Mouse (Mus musculus) retina, adult 2 months (tissue): ENCODE measurements at regions not wholly inside any gene's neighbourhood (a gene's known extent, or its start where the extent isn't known, plus 50 kb on each side); places are given as distances from the start of the nearest gene placed in this dataset.
"Not testable (repeated sequence)": the region's sequence is repeated elsewhere in the genome, so short reads cannot be mapped to it uniquely, and the experiment has no call there.

Experiments
- DNase-seq: peaks from one replicate; pipeline ENCODE4 v3.0.0-alpha.2; 2012; ENCODE audit warnings: low read depth, low spot score

DNA sequence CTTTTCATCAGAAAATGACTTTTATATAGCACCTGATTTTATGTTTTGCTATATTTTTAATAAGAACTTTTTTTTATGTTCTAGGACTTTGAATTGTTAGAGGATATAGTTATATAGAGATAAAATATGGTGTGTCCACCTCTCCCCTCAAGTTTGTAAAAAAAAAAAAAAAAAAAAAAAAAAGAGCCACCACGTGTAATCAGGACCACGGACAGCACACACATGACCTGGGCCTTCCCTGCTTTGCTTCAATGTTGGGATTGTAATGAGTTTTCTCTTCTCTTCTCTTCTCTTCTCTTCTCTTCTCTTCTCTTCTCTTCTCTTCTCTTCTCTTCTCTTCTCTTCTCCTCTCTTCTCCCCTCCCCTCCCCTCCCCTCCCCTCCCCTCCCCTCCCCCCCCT, 78.5 kb downstream of the 1700010I14Rik start:
- DNase-seq = not testable (repeated sequence)

DNA sequence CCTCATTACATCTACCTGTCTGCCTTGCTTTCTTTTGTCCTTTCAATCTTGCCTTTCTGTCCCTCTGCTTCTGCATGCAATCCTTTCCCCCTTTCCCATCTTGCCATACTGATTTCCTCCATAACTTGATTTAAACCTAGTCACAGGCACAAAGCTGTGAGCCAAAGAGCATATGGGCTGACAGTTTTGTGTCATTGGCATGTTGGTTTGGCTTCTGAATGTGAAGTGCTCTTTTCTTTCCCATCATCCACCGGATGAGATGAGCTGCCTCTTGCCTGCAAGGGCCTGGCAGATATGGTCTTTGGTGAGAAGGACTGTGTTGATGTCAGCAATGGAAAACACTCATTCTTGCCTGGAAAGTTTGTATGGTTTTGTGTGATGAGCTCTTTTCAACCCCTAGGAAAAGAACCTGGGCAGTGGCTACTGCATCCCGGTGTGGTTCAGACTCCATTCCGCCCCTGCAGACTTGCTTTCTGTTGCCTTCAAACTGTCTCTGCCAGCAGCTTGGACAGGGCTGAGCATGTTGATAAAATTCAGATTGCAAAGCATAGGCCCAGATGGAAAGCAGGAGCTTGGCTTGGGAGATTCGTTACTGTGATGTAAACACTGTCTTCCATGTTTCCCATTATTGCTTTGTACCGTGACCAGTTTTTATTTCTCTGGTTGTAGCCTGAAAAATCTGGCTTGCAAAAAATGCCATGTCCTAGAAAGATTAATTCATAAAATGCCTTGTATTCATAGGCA, 80.9 kb downstream of the 1700010I14Rik start:
- DNase-seq = no peak

DNA sequence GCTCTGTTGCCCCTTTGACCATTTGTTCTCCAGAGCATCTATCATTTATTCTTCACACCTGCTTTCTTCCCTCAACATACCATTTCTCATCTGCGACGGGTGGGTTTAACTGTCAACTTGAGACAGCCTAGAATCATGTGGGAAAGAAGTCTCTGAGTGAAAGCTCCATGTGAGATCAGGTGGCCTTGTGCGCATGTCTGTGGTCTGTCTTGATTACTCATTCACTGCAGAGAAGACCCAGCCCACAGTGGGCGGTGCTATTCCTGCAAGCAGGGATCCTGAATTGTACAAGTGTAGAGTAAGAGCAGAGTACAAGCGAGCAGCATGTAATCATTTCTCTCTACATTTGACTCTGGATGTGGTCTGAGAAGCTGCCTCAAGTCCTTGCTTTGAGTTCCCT, 95.5 kb downstream of the 1700010I14Rik start:
- DNase-seq = no peak

DNA sequence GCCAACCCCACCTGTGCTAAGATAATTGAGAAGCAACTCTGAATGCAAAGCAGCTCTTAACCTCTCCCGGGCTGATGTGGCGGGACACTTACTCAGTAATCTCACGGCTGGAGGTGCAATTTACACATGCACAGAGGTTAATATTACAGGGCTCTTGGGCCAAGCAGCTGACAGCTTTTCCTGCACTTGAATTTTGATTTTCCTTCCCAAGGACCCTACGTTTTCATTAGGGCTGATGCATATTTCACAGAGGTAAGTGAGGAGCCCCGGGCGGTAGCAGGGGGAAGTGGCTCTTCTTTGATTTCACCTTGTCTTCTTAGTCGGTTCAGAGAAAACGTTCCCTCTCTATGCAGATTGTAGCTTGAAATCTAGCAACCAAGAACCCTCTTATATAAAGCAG, 139.7 kb downstream of the 1700010I14Rik start:
- DNase-seq = no peak

DNA sequence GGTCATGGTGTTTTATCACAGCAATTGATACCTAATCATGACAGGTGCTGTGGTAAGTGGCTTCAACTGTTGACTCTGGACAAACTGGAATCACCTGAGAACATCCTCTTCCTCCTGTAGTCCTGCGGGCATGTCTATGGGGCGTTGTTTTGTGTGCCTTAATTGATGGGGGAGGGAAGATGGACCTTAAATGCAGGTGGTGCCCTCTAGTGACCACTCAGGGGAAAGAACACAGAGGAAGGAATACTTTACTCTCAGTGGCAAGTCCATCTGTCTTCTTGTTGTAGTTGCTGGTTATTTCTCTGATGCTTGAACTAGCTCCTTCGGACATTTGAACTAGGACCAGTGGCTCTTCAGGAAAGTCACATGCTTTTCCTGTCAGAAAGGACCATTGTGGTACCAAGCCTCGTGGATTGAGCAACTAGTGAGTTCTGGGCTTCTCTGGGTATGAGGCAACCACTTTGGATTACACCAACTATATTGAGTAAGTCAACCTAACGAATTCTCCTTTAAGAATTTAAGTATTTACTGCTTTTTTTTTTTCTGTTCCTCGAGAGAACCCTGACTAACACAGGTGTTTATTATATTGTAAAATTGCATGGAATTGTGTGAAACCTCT, 157.6 kb downstream of the 1700010I14Rik start:
- no peak for DNase-seq

DNA sequence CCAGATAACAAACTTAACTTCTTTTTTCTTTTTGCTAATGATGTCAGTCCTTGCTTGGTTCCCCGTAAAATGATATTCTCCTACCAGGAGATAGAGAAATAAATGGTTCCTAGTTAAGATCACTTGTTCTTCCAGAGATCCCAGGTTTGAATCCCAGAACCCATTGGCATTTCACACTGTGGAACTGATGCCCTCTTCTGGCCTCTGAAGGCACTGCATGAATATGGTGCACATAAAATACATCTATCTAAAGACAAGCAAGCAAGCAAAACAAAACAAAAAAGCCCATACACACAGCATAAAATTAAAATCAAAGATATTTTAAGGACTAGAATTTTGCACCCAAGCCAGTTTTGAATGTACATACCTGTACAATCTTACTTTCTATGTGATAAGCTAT, 162.5 kb downstream of the 1700010I14Rik start:
- DNase-seq = no peak

DNA sequence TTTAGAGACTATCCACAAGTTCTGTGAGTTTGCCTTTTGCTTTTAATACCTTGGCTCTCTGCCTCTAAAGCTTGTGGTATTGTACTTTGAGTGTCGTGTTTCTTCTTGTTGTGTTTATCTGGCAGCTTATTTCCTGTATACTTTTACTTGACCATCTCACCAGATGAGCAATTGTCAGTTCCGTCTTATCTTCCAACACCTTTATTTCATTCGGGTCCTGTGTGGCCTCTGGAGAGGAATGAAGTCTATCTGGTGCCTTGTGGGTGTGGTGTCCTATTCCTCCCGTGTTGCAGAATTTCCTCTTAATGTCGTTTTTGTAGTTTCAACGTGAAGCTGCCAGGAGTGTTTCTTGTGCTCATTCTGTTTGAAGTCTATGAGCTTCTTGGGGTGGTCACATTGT, 174.0 kb downstream of the 1700010I14Rik start:
- no peak for DNase-seq

DNA sequence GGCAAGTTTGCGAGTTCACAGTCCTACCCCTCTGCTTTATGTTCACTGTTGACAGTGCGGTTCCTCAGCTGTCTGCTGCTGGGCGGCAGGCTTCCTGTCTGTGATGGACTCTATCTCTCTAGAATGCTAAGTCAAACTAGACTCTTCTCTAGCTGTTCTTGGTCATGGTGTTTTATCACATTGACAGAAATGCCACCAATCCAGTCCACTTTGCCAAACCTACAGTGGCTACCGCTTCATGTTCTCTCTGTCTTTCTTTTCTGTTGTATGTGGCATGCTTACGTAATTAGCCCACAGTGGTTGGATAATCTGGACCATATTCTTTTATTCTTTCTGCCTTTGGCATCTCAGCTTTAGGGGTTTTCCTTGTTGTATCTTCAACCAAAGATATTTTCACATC, 174.5 kb downstream of the 1700010I14Rik start:
- DNase-seq = no peak

DNA sequence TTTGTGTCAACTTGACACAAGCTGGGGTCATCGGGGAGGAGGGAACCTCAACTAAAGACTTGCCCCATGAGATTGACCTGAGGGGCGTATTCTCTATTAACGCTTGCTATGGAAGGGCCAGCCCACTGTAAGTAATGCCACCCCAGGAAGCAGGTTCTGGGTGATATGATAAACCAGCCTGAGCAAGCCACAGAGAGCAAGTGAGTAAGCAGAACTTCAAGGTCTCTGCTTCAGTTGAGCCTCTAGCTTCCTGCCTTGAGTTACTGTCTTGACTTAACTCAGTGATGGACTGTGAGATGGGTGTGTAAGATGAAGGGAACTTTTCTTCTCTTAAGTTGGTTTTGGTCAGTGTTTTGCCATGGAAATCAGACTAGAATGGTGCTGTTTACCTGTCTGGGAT, 175.2 kb downstream of the 1700010I14Rik start:
- no peak for DNase-seq

DNA sequence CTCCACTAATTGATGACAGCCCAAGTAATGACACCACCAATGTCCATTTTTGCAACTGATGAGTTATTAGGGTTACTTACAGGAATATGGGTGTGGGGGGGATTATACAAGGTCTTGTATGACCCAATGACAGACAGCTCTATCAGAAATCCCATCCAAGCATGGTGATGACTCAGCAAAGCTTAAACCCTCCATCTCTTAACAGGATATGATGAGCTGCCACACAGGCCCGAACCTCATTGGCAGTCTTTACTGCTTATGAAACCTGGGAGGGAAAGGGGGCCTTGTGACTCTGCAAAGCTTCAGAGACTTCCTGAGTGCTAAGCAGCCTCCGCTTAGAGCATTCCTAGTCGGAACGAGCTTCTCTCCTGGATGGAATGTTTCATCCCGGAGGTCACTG, 176.4 kb downstream of the 1700010I14Rik start:
- DNase-seq = no peak

DNA sequence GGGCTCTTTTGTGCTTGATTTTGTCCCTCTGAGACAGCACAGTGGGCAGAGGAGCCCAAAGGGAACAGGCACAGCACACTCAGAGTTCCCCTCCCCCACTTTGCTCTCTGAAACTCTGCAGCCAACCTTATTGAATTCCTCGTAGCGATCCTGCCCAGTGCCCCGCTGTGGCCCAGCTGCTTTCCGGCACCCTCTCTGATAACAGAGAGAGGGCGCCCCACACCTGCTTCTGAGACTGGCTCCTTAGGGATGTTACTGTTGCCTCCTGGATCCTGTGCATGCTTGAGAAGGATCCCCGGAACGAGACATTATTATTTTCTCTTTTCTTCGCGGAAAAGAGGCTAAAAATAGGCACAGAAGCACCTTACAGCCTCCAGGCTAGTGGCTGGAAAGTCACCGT, 179.0 kb downstream of the 1700010I14Rik start:
- DNase-seq = no peak

DNA sequence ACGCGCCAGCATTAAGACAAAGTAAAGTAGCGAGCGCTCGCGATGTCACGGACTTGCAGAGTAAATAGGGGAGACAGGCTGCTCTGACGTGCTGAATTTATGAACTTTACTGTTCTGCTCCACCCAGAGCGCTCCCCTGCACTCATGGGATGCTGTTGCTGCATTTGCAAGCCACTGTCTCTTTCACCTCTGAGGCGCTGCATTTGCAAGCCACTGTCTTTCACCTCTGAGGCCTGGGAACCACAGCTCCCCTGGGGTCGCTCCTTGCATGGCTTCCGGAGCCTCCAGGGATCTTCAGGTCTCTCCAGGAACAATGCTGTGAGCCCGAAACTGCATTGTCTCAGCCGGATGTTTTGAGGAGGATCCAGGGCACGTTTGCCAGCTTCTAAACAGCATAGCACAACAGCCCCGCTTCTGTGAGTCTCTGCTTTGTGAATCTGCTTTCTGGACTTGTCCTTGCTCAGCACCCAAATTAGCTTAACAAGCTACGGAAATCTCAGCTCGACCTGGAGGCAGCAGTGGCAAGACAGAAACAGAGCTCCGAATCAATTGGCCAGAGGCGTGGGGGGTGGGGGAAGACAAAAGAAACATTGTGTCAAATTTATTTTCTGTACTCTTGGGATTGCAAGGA, 179.6 kb downstream of the 1700010I14Rik start:
- no peak for DNase-seq

DNA sequence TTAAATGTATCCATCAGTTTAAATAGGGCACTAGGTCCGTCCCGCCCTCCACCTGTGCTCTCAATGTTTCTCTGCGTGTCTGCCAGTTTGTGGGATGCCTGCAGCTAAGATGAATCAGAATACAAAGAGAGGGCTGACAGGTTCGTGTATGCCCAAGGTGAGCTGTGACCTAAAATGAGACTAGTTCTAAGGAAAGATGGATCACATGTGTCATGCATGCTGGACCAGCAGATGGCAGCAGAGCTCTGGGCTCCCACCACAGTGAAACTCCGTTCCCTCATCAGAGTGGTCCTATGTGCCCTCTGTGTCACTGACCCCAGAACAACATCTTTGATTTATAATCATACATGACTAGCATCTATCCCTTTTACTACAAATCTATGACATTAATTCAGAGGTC, 180.3 kb downstream of the 1700010I14Rik start:
- peak; percentile 50 for DNase-seq

DNA sequence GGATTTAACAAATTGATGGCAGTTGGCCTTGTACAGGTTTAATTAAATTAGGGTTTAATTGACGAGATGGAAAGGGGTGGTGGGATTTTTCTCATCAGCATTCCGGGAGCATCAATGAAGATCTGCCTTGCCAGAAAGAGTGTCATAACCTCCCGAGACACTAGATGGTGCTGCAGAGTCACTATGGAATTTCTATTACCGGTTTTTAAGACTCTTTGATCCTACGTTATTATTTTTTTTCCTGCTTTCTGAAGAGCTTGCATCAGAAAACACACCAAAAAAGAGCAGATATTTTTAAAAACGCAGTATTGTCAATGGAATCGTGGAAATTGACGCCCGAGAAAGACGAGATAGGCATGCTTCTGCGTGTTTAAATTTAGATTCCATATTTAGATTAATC, 181.2 kb downstream of the 1700010I14Rik start:
- DNase-seq = peak; percentile 41

DNA sequence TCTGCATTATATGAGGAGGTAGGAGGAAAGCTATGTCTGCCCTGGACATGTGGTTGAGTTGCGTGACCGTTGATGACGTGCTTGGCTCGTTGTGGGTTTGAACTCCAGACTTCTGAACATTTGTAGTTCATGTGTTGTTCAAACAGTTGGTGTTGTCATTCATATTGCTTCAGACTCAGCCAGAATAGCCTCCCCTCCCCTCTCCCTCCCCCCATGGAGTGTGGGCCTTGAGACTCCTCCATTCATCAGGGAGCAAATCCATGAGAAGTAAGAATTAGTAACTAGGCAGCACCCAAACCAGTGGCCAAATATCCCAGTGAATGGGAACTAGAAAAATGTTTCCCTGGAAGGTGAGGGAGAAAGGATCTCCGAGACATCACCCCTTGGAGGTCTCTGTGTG, 209.0 kb downstream of the 1700010I14Rik start:
- no peak for DNase-seq

DNA sequence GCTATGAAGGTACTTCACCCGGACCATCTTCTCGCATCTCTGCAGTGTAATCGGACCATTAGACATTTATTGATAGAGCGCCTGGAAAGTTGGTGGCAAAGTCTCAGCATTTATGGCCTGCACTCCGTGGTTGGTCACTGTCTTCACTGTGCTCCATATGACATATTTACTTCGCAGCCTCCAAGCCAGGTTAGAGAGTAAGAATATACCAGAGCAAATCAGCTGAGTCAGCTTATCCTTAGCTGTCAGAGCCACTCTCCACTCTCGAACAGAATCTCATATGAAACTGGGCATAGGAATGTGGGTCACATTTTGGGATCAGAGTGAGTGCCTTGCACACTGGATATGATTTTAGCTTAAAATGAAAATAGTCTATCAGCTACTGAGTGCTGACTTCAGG, 212.3 kb downstream of the 1700010I14Rik start:
- DNase-seq = no peak

DNA sequence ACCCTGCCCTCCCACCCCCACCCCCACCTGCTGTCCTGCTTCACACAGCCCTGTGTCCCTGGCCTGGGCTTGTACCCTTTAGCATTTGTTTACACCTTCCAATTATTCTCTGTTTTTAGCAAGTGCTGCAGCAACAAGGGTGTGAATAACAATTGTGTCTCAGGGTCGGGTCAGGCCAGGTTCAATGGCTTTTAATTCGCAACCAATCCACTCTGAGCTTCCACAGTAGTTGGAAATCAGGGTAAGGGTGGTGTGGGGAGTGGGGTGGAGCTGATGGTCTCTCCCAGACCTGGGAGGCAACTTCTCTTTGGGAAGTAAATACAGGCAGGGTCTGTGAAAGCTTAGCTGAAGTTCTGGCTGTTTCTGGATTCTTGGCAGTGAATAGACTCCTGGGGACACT, 214.4 kb downstream of the 1700010I14Rik start:
- no peak for DNase-seq

DNA sequence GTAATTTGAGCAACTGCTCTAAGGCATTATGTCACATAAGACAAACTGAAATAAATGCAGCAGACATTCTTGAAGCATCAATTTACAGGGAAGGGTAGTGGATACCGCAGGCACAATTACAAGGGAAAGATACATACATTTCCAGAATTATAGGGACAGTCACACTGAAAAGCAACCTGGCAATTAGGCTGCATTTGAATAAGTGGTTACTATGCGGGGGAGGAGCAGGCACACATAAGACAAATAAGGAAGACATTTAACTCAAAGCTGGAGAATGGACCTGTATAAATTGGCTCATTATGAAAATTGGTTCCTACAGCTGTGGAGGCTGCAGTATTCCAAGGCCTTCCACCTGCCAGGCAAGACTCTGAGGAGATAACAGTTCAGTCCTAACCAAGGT, 211.2 kb upstream of the Gm17728 start:
- DNase-seq = no peak

DNA sequence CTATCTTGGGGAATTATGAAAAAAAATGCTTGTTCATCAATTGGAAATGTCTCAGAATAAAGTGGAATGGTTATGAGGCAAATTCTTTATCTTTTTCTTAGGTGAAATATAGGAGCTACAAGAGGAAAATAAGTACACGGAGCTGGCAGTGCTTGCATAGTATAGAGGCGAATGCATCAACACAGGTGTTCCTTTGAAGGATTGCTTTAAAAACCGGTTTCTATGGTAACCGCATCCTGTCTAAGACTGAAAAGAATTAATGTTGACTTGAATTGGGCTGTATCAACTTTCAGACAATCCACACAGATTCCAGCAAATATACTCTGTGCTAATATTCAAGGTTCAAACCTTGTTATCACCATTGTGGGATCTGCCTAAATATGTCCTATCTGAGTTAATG, 198.8 kb upstream of the Gm17728 start:
- DNase-seq = no peak

DNA sequence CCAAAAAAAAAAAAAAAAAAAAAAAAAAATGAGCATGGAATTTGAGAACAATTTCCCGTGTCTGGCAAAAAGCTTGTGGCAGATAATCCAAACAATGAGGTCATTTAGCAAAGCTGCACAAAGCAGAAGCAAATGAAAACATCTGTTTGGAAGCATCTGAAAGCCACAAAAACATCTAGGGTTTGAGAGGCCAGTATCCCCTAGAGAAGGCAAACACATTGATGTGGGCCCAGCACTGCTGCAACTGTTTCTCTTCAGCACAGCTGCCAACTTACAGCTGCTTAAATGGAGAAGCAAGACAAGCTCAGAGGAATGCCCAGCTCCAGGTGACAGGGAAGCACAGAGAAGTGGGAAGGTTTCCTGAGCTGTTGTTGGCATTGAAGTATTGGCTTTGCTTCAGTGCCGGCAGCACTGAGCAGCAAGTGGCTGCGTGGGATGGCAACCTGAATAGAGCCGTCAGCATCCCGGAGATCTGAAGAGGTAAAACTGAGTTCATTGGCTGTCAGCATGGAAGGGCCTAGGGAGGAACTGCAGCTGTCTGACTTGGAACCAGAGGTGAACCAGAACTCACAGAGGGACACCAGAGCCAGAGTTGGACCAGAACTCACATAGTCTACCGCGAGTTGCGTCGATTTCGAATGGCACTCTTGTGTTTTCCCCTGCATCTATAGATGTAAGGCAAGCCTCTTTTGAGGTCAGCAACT, 193.8 kb upstream of the Gm17728 start:
- no peak for DNase-seq

DNA sequence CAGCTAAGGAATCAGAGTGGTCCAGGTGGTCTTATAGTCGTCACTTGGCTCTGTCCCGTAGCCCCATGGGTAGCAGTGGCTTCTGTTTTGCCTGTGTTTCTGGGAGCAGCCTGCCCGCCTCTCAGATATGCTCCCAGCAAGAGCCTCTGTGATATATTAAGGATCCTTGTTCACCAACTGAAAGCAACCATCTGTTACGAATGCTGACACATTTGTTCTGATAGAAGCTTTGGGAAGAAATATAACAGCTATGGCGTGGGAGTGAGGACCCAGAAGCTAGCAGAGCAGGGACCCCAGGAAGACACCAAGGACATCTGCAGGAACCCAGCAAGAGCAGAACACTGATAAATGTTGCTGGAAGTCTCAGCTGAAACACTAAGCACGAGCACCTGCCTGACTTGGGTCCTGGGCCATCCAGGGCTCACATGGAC, 186.7 kb upstream of the Gm17728 start:
- no peak for DNase-seq

DNA sequence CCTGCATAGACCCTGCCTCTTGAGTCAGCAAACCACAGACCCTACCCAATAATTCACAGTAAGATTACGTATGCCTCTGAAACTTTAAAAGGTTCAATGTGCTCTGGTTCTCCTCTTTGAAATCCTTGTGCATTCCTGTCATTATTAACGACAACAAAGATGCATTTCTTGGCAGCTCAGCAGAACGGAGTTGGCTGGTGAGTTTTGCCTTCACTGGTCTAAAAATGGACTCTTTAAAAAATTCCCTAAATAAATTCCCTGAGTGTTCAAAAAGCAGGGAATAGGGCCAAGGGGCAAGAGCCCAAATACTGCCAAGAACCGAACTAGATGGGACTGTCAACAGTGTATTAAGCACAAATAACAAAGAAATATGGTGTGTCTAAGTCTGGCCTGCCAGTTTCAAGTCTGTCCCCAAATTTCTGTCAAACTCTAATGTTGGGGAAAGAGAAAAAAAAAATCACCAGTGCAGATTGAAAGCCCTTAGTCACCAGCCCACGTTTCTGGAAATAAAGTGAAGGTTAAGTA, 163.2 kb upstream of the Gm17728 start:
- no peak for DNase-seq
